Mouse (Mus musculus) stomach, postnatal 0 days (tissue): ENCODE results near the gene Arhgap29. TPM values are rescaled to one million over a fixed set of nuclear protein-coding genes. Genes with fewer than 3 reads are reported as not detected.

Source experiments
- ATAC-seq: fragments of 200-750 bp; cut with Nextera tagmentation; 2 replicates; pipeline ENCODE4 v1.8.0; 2017; ENCODE audit not compliant: low FRiP score, low TSS enrichment
- DNase-seq: peaks from one replicate; pipeline ENCODE4 v3.0.0-alpha.2; 2016; ENCODE audit warnings: low spot score
- H3K27ac ChIP-seq: fragments of 300-500 bp; sonication (generic); replicated peaks from 2 replicates; pipeline ENCODE4 v1.5.1; 2014; ENCODE audit warnings: mild to moderate bottlenecking, control low read depth
- H3K27me3 ChIP-seq: fragments of 300-500 bp; sonication (generic); 2 replicates; pipeline ENCODE4 v1.6.1; 2014; ENCODE audit warnings: low read length; ENCODE audit not compliant: control insufficient read depth, insufficient read depth
- H3K36me3 ChIP-seq: fragments of 300-500 bp; sonication (generic); 2 replicates; pipeline ENCODE4 v1.6.1; 2014; ENCODE audit warnings: low read length, mixed read lengths; ENCODE audit not compliant: control insufficient read depth, insufficient read depth
- H3K4me1 ChIP-seq: fragments of 300-500 bp; sonication (generic); replicated peaks from 2 replicates; pipeline ENCODE4 v1.6.1; 2014; ENCODE audit warnings: antibody characterized with exemption; ENCODE audit not compliant: control insufficient read depth, insufficient read depth
- H3K4me2 ChIP-seq: fragments of 300-500 bp; sonication (generic); replicated peaks from 2 replicates; pipeline ENCODE4 v1.6.1; 2014; ENCODE audit warnings: low read depth, mild to moderate bottlenecking, control low read depth, moderate library complexity
- H3K4me3 ChIP-seq: fragments of 300-500 bp; sonication (generic); 2 replicates; pipeline ENCODE4 v1.5.1; 2014; ENCODE audit warnings: low read depth, low read length, control low read depth
- H3K9ac ChIP-seq: fragments of 300-500 bp; sonication (generic); 2 replicates; pipeline ENCODE4 v1.6.1; 2014; ENCODE audit warnings: mild to moderate bottlenecking, low read length, control low read depth, mixed read lengths
- H3K9me3 ChIP-seq: fragments of 300-500 bp; sonication (generic); 2 replicates; pipeline ENCODE4 v1.6.1; 2016; ENCODE audit warnings: low read length; ENCODE audit not compliant: control insufficient read depth
- CTCF ChIP-seq: IDR thresholded peaks from 2 replicates; pipeline ENCODE4 v1.5.1; 2016; ENCODE audit warnings: antibody characterized with exemption, low read depth, mild to moderate bottlenecking, moderate library complexity
- EP300 ChIP-seq: optimal IDR thresholded peaks from 2 replicates; pipeline ENCODE3; 2016; ENCODE audit warnings: antibody characterized with exemption
- WGBS: fragments of 180-500 bp; shearing (Covaris S2); extraction: QIAGEN DNeasy Blood & Tissue Kit; methylation state at CpG from one replicate; pipeline ENCODE4 v1.1.7; 2014; 5-methylcytosine and 5-hydroxymethylcytosine counted together
- polyA plus RNA-seq: library from polyadenylated mRNA; unstranded; fragments of >200 nt; fragmentation: Nextera tagmentation; extraction: Ambion mirVana; gene quantifications from 2 replicates; pipeline ENCODE4 v1.2.1, GENCODE M21; 2015

Gene Arhgap29
- polyA plus RNA-seq, 1 experiment from 2014 or later, result 16.6 TPM

- WGBS, result 29% methylated on average over 5 of the region's 5 CpGs
- Histone ChIP-seq H3K4me2 (0 out of 2 replicates have a peak overlapping the region, but pooled peaks have one; percentile 2), H3K4me3 (no peak overlapping the region), H3K27me3 (no peaks in the 10 kb centered on the region), H3K36me3 (no peaks in the 10 kb centered on the region), H3K4me1 (0 out of 2 replicates have a peak, but pooled peaks cover 2% of the 10 kb centered on the region), H3K27ac (no peak overlapping the region), H3K9ac (no peak overlapping the region), H3K9me3 (no peaks in the 10 kb centered on the region)
- ATAC-seq, result no peak
- DNase-seq, result no peak
- no peak for TF ChIP-seq EP300
- TF ChIP-seq CTCF, result no peak
Measured at GRCm38 (mm10) chr3:121973761-121974160, 21.4 kb downstream of the Arhgap29 start.

DNA sequence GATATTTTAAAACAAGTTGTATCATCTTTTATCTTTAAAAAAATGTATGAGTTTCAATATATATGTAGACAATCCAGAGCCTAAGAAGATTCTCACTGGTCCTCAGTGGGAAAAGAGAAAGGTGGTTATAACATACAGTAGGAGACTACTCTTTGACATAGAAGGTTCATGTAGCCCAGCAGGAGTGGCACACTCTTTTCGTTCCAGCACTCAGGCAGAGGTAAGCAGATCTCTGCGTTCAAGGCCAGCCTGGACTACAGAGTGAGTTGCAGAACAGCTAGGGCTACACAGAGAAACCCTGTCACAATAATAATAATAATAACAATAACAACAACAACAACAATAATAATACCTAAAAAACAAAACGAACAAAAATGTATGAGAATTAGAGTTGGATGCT is 23.0 kb downstream of the Arhgap29 start:
- 88% methylated on average over 3 of the region's 3 CpGs for WGBS
- no peaks in the 10 kb centered on the region for H3K36me3 ChIP-seq
- H3K27ac ChIP-seq, result no peak overlapping the region
- no peaks in the 10 kb centered on the region for H3K27me3 ChIP-seq
- H3K4me1 ChIP-seq, result 0 out of 2 replicates have a peak, but pooled peaks cover 2% of the 10 kb centered on the region
- no peak for TF ChIP-seq EP300
- no peak for TF ChIP-seq CTCF
- no peak overlapping the region for H3K9ac ChIP-seq
- H3K4me2 ChIP-seq, result no peak overlapping the region
- H3K4me3 ChIP-seq, result no peak overlapping the region
- DNase-seq (no peak), ATAC-seq (no peak)
- H3K9me3 ChIP-seq, result no peaks in the 10 kb centered on the region

DNA sequence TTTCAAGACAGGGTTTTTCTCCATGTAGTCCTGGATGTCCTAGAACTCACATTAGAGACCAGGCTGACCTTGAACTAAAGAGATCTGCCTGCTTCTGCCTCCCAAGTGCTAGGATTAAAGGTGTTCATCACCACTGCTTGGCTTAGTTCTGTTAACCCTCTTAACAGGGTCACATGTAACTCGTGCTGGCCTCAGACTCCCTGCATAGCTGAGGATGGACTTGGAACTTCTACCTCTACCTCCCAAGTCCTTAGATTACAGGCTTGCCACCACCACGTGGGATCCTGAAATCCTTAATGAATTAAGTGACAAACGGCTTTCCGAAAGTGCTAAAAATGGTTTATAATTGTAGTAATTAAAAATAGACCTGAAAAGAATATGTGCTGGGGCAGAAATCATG is 29.0 kb downstream of the Arhgap29 start:
- Histone ChIP-seq H3K27ac (no peak overlapping the region), H3K4me2 (no peak overlapping the region), H3K36me3 (no peaks in the 10 kb centered on the region), H3K9ac (no peak overlapping the region), H3K4me3 (no peak overlapping the region), H3K27me3 (no peaks in the 10 kb centered on the region), H3K4me1 (no peaks in the 10 kb centered on the region), H3K9me3 (no peaks in the 10 kb centered on the region)
- WGBS, result 76% methylated on average over 4 of the region's 4 CpGs
- ATAC-seq, result no peak
- no peak for TF ChIP-seq EP300
- no peak for TF ChIP-seq CTCF
- no peak for DNase-seq

- Histone ChIP-seq H3K36me3 (no peaks in the 10 kb centered on the region), H3K9ac (no peak overlapping the region), H3K4me3 (no peak overlapping the region), H3K4me2 (no peak overlapping the region), H3K27ac (no peak overlapping the region), H3K4me1 (no peaks in the 10 kb centered on the region), H3K9me3 (no peaks in the 10 kb centered on the region), H3K27me3 (no peaks in the 10 kb centered on the region)
- DNase-seq (no peak), ATAC-seq (no peak)
- WGBS, result 72% methylated on average over 4 of the region's 4 CpGs
- no peak for TF ChIP-seq CTCF
- TF ChIP-seq EP300, result no peak
Measured at GRCm38 (mm10) chr3:121982450-121982849, 30.1 kb downstream of the Arhgap29 start.

- Histone ChIP-seq H3K36me3 (peaks cover 8% of the 10 kb centered on the region), H3K4me1 (no peaks in the 10 kb centered on the region), H3K9ac (no peak overlapping the region), H3K27me3 (no peaks in the 10 kb centered on the region), H3K4me2 (no peak overlapping the region), H3K9me3 (no peaks in the 10 kb centered on the region), H3K27ac (no peak overlapping the region), H3K4me3 (no peak overlapping the region)
- ATAC-seq (no peak), DNase-seq (no peak)
- no peak for TF ChIP-seq CTCF
- no peak for TF ChIP-seq EP300
- WGBS, result 81% methylated on average over 4 of the region's 4 CpGs
Measured at GRCm38 (mm10) chr3:121995125-121995524, 42.8 kb downstream of the Arhgap29 start.

GRCm38 (mm10) chr3:121999934-122000333 is 47.6 kb downstream of the Arhgap29 start:
- no peaks in the 10 kb centered on the region for H3K27me3 ChIP-seq
- no peak overlapping the region for H3K4me2 ChIP-seq
- no peak overlapping the region for H3K9ac ChIP-seq
- 89% methylated on average over 2 of the region's 2 CpGs for WGBS
- no peak overlapping the region for H3K27ac ChIP-seq
- peaks cover 2% of the 10 kb centered on the region; the same call in 1 of the 2 replicates for H3K36me3 ChIP-seq
- no peak overlapping the region for H3K4me3 ChIP-seq
- TF ChIP-seq EP300 (no peak), CTCF (no peak)
- H3K4me1 ChIP-seq, result no peaks in the 10 kb centered on the region
- no peak for ATAC-seq
- DNase-seq, result no peak
- no peaks in the 10 kb centered on the region for H3K9me3 ChIP-seq
